Mouse (Mus musculus) thymus, postnatal 36 days (tissue): ENCODE results near the gene Calm4.
"Not testable (repeated sequence)": the region's sequence is repeated elsewhere in the genome, so short reads cannot be mapped to it uniquely, and the experiment has no call there.

Experiments
- DNase-seq, 2 experiments: peaks; one replicate each; pipeline ENCODE4 v3.0.0; 2022; ENCODE audit warnings: mixed read lengths in 2 of 2

The Calm4 gene

DNA sequence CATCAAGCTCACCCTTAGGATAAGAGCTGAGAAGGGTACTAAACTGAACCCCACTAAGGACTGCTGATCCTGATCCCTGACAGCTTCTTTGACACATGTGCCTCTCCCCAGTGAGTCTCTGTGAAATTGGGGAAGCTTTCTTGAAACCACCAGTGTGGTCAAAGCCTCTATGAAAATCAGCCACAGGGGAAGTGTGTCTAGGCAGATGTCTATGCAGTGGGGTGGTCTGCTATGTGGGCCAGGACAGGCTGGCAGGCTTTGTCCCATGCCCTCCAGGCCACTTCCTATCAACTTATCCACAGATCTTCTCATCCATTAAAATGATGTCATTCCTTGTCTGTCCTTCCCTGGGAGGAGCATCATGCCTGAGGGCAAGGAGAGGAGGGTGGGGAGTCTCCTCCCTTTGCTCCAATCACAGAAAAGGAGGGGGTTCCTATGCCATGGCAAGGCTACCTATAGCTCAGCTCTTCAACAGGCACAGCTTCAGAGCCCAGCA lies at the start of gene Calm4:
Gene Calm4, plus strand, starts transcription at position 446 of the 496 bp plus-strand sequence.
- not testable (repeated sequence) for DNase-seq

DNA sequence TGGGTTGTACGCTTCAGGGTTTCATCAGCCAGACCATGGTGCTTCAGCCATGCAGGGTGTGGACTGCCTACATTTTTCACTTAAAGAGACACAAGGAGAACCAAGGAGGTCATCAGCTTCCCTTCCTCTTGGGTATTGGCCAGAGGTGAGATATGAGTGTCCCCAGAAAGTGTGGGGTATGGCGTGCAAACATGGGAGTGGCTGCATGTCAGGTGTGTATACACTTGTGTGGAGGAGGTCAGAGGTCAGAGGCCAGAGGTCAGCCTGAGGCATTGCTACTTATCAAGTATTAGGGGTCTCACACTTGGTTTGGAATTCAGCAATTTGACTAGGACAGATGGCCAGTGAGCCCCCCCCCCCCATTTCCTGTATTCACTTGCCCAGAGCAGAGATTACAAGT lies 49.0 kb upstream of the Calm4 start:
- DNase-seq: no peak

DNA sequence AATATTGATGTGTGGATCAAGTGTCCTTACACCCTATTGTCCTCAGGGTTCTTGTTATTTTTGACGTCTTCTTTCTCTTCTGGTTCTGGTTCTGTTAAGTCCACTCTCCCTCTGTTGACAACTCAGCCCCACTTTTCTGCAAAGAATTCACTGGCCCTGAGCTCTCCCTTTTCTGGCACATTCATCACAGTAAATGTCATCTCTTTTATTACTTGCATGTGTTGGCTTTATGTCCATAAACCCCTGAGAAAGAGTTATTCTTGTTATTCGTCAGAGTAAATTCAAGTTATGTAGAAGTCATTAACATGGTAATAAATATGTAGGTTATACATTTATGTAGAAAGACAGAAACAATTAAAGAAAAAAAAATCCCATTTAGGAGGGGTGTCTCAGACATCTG lies 48.0 kb upstream of the Calm4 start:
- no peak for DNase-seq

DNA sequence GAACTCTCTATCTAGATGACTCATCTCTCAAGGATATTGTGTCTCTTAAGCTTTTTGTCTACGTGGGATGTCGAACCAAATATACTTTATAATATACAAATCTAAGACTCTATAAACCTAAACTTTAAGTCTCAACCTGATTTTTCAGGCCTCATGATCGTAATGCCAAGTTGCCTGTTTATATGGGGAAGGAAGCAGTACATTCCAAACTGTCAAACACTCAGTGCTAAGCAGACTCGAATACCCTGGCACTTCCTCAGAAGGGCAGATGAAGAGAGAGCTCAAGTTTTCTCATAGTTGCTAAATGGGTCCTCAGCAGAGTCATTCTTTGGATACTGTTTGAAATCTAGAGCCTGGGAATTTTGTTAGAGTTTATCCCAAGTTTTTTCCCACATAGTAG lies 40.9 kb upstream of the Calm4 start:
- DNase-seq: no peak

DNA sequence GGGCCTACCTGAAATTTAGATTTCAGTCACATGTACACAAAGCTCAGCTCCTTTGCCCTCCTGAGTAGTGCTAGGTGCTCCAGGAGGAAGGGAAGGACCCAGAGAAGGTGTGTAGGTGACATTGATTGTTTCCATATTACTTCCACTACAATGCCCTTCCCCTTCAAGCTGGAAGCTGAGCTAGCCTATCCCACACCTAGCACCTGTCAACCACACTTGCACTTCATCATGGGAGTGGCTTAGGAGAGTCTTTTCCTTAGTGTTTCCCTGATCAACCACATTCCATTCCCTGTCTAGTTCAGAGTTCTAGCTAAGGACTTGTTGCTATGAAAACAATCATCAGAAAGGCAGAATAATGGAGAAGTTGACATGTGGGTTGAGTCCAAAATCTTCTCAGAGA lies 38.8 kb upstream of the Calm4 start:
- DNase-seq: no peak

DNA sequence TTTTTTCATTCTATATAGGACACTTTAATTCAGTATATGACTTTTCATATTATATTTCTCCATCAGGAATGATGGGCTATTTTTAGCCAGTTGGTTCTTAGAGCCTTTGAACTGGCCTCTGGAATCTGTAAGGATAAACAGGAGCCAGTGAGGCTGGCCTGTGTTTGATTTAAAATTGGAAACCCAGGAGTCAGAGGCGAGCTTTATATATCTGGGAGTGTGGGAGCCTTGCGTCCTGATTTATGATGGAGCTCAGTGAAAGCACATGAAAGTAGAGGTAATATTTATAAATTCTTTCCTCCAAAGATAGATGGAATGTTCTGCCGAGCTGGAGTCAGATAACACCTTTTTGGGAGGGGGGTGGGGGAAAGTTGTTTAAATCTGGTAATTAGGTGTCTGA lies 38.2 kb upstream of the Calm4 start:
- no peak for DNase-seq

DNA sequence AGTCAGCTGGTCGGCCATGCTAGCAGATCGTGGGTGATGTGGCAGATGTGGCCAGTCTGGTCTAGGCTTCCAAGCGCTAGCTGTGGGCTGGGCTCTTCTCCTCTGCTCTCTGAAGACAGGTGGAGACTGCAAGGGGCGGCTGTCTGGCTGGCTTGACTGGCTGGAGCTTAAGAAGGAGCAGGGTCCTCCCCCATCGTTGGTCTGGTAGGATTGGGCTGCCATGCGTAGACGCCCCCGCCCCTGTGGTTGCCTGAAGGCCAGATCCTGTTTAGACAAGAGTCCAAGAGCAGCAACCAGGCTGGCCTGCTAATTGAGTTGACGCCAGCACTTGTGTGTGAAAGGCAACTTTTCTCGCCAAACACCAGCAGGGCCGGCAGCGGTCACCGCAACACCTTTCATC lies 33.4 kb upstream of the Calm4 start, which contains the start of gene Calml3:
Gene Calml3, minus strand, starts transcription at position 131 of the 400 bp plus-strand sequence.
- no peak for DNase-seq

DNA sequence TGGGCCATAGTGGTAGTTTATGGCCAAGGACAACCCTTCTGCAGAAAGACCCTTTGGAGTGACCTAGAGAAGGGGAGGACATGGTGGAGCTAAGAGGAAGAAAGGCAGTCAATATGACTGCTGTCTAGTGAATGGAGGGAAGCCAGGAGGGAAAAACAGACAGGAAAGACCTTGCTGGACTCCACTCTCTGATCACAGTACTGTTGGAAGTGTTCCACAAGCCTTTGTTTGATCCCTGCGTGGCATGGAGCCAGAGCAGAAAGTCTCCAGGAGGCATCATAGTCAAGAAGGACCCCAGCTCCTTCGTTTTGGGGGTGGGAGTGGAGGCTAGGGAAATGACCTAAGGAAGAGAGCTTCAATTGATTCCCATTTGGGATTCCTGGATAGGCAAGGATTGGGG lies 32.4 kb upstream of the Calm4 start:
- no peak for DNase-seq

DNA sequence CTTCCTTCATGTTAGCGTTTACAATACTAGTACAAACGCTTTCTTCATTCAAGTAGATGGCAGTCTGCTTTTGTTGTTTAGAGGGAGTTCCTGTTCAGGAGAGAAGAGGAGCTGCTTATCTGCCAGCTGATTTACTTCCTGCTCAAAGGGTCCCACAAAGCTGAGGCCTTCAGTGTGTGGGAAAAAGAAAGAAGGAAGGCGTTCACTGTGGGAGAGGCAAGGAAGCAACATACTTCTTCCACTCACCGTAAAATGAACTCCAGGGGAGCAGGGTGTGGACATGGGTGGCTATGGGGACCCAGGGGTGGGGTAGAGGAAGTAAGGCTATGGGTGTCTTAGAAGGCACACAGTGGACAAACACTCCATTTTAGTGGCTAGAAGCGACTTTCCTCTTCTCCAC lies 31.9 kb upstream of the Calm4 start:
- DNase-seq: no peak

DNA sequence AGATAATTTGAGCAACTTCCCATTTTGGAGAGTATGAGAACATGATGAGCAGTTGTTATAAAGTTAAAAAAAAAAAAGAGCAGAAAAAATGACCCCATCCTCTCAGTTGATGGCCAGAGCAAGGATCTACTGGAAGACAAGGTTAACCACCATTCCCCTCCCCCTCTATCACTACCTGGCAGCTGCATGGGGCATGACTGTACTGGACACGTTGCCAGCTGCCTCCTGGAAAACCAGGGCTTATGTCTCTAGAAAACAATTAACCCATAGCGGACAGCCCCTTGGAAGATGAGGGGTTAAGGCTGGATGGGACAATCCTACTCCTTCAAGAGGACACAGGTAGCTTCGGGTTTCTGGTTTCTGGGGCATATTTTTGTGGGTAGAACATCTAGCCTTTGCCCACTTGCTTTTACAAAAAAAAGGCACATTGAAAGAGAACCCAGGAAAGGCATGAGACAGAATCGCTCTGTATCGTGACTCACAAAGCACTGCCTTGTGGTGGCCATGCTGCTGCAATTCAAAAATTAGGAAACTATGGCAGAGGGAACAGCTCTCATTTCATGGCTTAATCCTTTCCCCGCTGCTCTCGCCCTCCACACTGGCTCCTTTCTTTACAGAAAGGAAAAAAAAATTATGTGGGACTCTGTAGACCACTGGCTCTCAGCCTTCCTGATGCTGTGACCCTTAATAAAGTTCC lies 30.3 kb upstream of the Calm4 start:
- DNase-seq: no peak

DNA sequence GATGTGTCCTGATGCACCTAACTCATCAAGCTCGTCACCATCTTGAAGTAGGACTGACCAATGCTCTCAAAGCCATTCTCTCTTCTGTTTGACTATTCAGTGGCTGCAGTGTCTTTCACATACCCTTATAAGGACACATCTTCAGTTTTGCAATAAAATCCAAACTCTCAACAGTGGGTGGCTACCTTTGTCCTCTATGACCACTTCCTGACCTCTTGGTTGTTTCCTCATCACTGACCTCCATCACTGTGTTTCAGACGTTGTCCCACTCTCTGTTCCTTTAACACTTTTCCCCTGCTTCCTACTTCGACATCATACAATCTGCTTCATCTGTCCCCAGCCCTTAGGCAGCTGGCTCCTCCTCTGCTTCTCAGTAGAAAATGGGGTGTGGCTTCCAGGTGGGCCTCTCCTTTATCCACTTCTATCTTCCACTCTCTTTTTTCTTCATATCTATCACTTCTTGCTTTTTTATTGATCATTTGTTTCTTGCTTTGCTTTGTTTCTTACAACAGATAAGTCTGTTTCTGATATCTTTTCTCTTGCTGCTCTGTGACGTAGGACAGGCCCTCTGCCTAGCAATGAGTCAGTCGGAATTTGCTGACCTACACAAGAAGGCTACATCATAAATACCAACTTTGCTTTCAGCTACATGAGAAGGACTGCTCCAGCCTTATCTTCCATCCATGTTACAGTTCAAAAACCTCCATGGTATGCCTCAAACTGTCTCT lies 19.4 kb upstream of the Calm4 start:
- DNase-seq: no peak

DNA sequence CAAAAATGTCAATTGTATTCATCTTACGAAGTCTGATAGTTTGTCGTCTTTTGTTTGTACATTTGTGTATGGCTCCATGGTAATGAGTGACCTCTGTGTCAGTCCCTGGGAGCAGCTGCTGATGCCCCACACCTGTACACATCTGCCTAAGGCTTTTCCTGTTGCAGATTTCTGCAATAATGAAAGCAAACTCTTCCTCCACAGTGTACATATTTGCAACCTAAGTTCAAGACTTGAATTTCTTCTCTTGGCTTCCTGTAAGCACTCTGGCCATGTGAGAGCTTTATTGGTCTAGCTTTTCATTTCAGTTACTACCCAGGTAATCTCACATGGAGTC lies 18.8 kb upstream of the Calm4 start:
- no peak for DNase-seq

DNA sequence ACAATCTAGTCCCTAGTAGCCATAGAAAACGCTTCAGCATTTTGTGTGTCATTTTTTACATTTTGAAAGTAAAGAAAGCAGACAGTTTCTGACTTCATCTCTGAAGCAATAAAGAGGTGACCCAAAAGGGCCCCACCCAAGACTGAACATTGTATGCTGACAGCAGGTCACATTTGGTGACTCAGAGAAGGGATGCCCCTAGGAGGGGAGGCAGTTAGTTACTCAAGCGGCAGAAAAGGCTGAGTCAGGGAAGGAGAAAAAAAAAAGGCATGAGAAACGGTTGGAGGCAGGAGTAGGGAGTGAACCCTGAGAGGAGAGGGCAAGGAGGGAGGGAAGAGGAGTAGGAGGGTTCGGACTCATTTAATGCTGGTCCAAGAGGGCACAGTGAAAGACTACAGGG lies 15.5 kb upstream of the Calm4 start:
- DNase-seq: no peak

DNA sequence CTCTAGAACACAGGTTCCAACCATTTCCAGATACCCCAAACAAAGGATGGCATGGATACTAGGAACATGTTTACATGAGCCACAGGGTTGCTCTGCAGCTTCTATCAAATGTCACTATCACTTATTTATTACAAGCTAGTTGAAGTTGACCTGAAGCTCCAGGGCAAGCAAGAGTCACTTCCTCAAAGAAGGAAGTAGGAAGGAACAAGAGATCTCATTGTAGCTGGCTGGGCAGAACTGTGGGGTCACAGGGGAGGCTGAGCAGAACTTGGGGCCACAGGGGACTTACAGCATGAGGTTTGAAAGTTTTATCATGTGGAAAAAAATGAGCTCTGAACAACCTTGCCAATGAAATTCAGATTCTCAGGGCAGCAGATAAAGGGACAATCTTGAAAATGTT lies 11.8 kb upstream of the Calm4 start:
- no peak for DNase-seq

DNA sequence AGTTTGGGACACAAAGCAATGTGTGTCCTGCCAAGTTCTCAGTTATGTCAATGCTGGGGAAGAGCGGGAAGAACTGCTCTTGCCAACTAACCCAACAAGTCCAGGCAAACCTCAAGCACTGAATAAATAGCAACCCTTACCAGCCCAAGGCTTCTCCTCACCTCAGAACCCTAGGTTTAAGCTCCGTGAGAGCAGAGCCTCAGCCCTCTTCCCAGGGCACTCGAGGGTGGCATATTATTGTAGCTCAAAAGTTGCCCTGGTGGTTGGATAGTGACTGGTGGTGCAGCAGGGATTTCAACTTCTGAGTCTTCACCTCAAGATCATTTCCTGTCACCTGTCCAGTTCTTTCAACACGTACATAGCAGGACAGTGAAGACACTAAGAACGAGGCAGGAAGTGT lies 6.0 kb upstream of the Calm4 start:
- no peak for DNase-seq

DNA sequence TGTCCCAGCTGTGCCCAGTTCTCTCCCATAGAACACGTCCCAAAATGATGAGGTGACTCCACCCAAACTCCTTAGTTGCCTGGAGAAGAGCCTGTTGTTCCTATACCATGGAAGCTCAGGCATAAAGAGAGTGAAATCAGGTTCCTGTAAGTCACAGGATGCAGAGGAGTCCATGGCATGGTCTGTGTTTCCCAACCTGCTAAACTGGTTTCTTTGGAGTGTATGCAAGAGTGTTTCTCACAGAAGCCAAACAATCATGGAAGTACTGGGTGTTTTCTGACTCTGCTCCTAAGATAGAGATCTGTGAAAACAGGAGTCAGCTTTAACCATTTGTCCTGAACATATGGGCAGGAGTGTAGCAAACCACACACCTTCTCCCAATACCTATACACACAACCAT lies 5.6 kb upstream of the Calm4 start:
- DNase-seq: no peak

DNA sequence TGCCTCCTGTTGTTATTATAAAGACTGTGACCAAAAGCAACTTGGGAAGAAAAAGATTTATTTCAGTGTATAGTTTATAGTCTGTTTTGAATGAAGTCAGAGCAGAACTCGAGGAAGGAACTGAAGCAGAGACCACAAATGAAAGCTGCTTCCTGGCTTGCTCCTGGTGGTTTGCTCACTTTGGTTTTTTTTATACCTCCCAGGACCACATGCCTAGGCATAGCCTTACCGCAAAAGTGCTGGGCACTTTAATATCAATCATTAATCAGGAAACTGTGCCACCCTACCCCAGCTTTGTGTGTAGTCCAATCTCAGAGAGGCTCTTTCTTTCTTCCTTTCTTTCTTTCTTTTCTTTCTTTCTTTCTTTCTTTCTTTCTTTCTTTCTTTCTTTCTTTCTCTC lies 5.1 kb upstream of the Calm4 start:
- no peak for DNase-seq

DNA sequence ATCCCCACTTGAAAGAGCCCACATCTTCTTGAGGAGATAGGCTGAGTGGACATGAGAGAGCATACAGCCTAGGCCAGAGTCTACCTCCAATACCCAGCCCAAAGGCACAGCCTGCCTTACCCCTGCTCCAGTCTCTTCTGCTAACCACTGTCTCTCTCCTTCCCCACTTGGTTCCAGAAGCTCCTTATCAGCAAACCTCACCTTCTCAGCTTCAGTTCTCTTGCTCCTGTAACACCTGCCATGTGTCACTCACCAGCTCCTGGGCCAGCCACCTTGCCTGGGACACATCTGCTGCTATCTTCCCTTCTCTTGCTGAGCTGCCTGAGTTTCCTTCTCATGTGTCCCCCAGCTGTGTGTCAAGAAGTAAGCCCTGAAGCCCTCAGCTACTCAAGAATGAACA lies 3.9 kb upstream of the Calm4 start:
- not testable (repeated sequence) for DNase-seq

DNA sequence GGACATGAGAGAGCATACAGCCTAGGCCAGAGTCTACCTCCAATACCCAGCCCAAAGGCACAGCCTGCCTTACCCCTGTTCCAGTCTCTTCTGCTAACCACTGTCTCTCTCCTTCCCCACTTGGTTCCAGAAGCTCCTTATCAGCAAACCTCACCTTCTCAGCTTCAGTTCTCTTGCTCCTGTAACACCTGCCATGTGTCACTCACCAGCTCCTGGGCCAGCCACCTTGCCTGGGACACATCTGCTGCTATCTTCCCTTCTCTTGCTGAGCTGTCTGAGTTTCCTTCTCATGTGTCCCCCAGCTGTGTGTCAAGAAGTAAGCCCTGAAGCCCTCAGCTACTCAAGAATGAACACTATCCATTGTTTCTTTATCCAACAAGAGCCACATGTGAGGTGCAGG lies 3.1 kb downstream of the Calm4 start:
- not testable (repeated sequence) for DNase-seq

DNA sequence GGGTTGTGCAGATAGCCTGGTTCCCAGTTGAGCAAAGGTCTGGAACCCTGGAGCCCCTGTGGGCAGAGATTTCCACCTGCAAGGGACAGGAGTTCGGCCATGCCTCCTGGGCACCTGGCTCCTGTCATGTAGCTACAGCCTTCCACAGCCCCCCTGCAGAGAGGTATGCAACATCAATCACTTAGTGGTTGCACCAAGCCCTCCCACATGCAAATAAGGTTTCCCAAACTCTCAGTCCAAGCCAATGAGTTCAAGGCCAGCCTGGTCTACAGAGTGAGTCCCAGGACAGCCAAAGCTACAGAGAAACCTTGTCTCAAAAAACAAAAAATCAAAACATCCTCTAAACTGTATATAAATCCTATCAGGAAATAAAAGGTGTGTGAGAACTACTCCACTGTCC lies 12.8 kb downstream of the Calm4 start:
- no peak for DNase-seq

DNA sequence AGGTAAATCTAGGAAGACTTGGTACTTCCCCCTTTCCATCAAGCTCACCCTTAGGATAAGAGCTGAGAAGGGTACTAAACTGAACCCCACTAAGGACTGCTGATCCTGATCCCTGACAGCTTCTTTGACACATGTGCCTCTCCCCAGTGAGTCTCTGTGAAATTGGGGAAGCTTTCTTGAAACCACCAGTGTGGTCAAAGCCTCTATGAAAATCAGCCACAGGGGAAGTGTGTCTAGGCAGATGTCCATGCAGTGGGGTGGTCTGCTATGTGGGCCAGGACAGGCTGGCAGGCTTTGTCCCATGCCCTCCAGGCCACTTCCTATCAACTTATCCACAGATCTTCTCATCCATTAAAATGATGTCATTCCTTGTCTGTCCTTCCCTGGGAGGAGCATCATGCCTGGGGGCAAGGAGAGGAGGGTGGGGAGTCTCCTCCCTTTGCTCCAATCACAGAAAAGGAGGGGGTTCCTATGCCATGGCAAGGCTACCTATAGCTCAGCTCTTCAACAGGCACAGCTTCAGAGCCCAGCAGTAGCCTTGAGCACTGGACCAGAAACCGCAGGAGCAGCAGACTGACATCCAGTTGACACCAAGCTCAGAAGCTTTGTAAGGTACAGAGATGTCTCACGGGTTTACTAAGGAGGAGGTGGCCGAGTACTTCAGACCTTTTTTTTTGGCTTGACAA lies 16.2 kb downstream of the Calm4 start, which contains the start of gene Calm5:
Gene Calm5, plus strand, starts transcription at position 526 of the 686 bp plus-strand sequence.
- DNase-seq: not testable (repeated sequence)

DNA sequence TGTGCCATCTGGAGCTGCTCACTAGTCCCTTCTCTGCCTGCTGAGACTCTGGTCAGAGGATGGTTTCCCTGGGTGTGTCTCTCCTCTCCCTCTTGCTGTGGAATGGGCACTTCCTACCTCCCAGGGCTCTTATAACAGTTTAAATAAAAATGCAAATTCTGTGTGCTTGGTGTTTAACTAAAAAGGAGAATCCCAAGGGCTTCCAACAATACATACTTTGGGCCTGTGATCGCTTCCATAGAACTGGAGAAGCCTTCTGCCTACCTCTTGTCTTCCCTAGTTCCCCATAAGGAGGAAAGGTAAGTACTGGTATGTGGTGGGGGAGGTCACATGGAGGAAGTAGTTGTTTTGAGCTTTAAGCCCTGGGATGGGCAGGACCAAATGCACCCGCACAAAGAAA lies 17.3 kb downstream of the Calm4 start:
- DNase-seq: no peak

DNA sequence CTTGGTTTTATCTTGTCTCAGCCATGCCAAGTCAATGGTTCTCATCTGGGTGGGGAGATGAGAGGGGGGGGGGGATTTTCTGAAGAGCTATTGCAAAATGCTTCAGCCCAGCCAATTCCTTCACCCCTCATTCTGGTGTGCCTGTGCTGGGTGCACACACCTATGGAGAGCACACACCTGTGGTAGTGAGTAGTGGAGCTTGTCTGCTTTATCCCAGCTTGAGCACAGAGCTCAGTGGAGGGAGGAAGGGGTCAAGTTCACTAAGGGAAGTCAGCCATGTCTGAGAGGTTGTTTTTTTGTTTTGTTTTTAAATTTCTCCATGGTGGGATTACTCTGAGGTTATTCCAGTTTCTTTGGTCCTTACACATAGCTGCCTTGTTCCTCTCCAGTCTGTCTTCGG lies 18.7 kb downstream of the Calm4 start:
- DNase-seq: no peak

DNA sequence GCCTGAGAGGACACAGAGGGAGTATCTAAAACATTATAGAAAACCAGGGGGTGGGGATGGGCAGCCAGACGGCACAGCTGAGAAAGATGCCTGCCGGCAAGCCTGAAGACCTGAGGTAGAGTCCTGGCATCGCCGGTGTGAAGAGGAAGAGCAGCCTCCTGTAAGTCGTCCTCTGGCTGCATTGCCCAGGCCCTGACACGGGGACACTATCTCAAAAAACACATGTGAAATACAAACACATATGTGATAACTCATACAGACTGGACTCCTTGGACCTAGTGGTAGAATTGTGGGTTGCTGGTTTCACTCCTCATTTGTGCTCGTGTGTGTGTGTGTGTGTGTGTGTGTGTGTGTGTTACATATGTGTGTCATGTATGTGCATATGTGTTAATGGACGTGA lies 23.7 kb downstream of the Calm4 start:
- no peak for DNase-seq
